Mouse (Mus musculus) megakaryocyte, adult 5-6 weeks (primary cell): Measurements from ENCODE around the gene Rnf11. TPM values are rescaled to one million over a fixed set of nuclear protein-coding genes. Genes with fewer than 3 reads are reported as not detected.
A peak's percentile ranks its signal among the peaks of the same experiment; 100 is the strongest.

ENCODE experiments used
- ATAC-seq: 2 replicates; pipeline ENCODE4 v1.8.0; 2016; ENCODE audit warnings: mild to moderate bottlenecking, inconsistent platforms; ENCODE audit not compliant: poor library complexity, severe bottlenecking
- total RNA-seq, 2 experiments: library from RNA; stranded (forward) in 1 of 2; stranded (reverse) in 1 of 2; fragments of 153-499, 151-499 nt in 1 of 2; fragments of 221-1000, 200-1000 nt in 1 of 2; gene quantifications; 2 replicates each; pipeline versions ENCODE4 v1.2.3 to v1.2.4; 2015 to 2017

The Rnf11 gene
- total RNA-seq, 2 experiments from 2014 or later: 27.6 to 28.8 TPM

DNA sequence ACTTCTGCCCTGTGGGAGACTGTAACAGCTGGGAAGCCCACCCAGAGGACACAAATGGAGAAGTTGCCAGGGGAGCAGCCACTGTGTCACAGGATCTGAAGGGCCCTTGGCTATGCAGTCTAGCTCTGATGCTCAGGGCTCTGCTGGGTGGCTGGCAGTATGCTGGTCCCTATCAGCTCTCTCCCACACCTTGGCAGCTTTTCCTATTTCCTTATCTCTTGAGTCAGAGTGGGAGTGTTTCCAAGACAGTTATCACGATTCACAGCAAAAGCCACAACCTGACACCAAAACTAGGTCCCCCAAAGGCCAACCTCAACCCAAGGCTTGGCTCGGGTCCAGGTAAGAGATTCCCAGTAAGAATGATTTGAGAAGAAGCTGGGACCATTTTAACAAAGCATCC, 39.1 kb downstream of the Rnf11 start:
- 0 out of 2 replicates have a peak, but pooled peaks have one; percentile 43 for ATAC-seq

DNA sequence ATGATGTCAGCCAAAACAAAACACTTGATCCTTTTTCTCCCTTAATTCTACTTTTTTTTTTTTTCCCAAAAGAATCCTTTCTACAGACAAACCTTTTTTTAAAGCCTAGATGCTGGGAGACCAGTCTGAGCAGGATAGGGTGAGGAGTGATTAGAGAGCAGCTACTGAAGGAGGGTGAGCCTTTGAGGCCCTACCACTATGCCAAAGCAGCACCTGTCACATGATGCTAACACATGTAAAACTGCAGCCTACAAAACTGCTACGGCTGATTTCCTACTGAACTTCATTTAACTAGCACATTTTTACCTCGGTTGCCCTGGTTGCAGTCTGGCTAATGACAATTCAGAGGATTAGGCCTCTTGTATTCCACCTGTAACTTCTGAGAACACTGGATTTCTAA, 39.6 kb downstream of the Rnf11 start:
- no peak for ATAC-seq

DNA sequence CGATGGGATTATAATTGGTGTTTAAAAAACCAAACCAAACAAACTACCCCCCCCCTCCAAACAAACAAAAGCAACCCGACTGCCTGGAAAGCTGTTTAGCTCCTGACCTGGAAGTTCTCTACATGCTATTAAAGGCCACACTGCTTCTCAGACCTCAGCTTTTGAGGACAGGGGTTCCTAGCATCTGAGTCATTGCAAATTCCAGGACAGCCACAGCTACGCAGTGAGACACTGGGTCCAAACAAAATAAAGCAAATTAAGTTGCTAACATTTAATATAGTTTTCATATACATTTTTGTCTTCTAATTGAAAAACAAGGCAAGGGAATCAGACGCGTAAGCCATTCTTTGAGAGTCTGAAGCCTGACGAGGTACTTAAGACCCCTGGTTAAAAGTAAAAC, 40.1 kb downstream of the Rnf11 start:
- ATAC-seq: no peak

DNA sequence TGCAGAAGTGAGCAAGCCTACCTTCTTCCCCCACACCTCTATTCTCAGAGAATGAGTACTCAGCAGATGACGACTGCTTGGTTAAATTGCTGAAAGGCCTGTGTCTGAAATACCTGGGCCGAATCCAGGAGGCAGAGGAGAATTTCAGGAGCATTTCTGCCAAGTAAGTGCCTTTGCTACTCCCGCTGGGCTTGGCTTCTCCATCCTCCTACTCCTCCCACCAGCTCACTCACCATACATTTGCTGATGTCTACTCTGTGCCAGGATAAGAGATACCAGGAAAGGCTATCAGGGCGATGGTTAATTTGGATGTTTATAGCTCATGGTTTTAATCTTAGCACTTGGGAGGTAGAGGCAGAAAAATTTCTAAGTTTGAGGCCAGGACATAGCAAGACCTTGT, 41.9 kb downstream of the Rnf11 start:
- no peak for ATAC-seq

DNA sequence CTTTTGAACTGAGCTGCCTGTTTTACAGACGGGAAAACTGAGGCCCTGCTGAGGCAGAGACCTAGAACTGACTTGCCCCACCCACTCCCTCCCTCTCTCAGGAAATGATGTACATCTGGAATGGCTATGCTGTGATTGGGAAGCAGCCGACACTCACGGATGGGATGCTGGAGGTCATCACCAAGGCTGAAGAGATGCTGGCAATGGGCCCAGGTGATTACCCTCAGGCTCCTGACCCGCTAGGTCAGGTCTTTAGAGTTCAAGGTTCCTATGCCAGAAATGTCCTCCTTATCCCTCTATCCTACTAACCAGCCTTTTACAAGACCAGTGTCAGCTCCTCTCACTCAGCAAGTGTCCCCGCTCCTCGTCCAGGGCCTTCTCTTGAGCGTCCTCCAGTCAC, 42.4 kb downstream of the Rnf11 start:
- no peak for ATAC-seq

GRCm38 (mm10) chr4:109441000-109441399, 43.5 kb downstream of the Rnf11 start:
- ATAC-seq: no peak

- ATAC-seq: no peak
These were observed 44.1 kb downstream of the Rnf11 start for GRCm38 (mm10) chr4:109440381-109440780.

DNA sequence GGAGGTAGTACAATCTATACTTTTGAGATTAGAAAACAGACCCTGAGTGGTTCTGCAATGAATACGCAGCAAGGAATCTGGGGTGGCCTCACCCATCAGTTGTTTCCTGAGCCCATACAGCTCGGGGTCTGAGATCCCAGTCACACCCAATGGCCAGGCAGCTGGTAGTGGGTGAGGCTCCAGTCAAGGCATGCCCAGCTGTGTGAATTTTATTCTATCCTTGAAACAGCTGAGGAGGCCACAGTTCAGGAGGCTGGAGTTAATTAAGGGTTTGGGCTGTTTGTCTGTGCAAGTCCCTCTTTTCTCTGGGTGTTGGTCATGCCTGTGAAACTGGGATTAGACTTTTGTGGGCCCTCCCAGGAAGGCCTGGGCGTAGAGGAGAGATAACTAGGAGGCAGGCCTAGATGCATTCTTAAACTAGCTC, 44.7 kb downstream of the Rnf11 start:
- 0 out of 2 replicates have a peak, but pooled peaks have one; percentile 9 for ATAC-seq

DNA sequence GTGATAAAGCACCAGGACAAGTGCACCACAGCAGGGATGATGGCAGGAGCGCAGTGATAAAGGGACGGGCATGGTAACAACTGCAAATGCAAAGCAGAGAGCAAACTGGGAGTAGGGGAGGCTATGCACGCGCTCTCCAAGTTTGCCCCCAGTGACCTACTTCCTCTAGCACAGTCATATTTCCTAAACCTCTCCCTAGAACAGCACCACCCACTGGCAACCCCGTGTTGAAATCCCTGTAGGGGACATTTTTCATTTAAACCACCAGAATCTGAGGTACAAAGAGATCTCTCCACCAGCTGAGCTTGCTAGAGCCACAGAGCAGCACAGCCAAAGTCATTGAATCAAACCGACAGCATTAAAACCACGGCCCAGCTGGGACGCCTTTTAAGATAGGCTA, 45.4 kb downstream of the Rnf11 start:
- no peak for ATAC-seq

GRCm38 (mm10) chr4:109437913-109438878, 46.3 kb downstream of the Rnf11 start:
- ATAC-seq: peak; percentile 92

GRCm38 (mm10) chr4:109434256-109434655, 50.3 kb downstream of the Rnf11 start:
- ATAC-seq: no peak

DNA sequence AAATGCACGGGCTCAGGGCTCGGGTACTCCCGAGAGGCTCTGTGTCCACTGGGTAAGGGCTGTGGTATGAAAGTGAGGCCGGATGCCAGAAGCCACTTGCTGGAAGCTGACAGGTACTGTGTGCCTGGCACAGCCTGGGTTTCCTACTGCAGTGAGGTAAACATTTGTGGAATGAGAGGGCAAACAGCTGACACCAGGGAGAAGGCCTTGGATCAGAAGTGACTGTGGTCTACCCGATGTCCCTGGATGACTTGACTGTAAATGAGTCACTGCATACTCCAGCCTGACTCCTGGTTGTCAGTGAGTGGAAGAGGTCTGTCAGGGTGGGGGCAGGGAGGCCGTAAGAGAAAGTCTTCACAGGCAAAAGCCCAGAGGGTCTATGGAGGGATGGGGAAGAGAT, 50.9 kb downstream of the Rnf11 start:
- no peak for ATAC-seq

DNA sequence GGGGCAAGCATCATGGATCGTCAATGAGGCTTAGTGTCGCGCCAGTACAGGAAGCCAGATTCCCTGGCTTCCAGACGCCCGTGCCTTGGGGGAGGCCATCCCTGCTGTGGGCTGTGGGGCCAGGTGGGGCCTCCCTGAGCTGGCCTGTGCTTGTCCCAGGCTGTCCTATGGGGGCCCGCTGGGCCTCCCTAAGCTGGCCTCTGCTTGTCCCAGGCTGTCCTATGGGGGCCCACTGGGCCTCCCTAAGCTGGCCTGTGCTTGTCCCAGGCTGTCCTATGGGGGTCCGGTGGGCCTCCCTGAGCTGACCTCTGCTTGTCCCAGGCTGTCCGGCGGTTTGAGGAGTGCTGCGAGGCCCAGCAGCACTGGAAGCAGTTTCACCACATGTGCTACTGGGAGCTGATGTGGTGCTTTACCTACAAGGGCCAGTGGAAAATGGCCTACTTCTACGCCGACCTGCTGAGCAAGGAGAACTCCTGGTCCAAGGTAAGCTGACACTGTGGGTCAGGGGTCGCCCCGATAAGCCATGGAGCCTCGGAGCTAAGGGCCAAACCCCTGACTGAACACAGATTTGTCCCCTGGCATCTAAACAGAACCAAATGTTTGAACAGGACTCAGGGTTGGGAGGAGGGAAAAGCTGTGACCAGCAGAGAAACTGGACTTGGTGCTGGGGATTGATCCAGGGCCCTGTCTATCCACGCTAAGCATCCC, 51.7 kb downstream of the Rnf11 start:
- no peak for ATAC-seq

DNA sequence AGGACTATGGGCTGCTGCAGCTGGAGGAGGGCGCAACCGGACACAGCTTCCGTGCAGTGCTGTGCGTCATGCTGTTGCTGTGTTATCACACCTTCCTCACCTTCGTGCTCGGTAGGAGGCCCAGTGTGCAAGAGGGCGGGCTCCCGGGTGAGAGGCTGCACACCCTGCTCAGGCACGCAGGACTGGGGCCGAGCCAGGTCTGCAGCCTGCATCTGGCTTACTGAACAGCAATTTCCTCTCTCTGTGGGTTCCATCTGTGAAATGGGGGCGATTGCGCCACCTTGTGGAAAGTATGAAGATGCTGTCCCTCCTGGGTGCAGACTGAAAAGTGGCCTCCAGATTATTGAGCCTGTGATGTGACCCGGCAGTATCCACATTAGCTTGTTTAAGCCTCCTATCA, 53.7 kb downstream of the Rnf11 start:
- ATAC-seq: peak; percentile 77

- 0 out of 2 replicates have a peak, but pooled peaks have one; percentile 31 for ATAC-seq
These were observed 54.3 kb downstream of the Rnf11 start for GRCm38 (mm10) chr4:109430250-109430649.

GRCm38 (mm10) chr4:109427058-109427457, 57.5 kb downstream of the Rnf11 start:
- ATAC-seq: no peak

DNA sequence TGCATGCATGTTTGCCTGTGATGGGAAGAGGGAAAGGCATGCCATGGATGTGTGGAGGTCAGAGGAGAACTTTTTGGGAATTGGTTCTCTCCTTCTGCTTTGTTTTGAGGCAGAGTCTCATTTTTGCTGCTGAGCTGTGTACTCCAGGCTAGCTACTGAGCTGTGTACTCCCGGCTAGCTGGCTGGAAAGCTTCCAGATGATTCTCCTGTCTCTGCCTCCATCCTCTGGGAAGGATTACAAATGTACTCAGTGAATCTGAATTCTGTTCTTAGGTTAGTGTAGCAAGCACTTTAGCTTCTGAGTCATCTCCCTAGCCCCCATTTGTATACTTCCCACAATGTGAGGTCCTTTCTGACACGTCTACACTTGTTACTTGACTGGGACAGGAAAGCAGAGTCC, 61.1 kb downstream of the Rnf11 start:
- no peak for ATAC-seq

- ATAC-seq: no peak
These were observed 62.1 kb downstream of the Rnf11 start for GRCm38 (mm10) chr4:109422436-109422835.

GRCm38 (mm10) chr4:109421608-109422007, 62.9 kb downstream of the Rnf11 start:
- no peak for ATAC-seq

DNA sequence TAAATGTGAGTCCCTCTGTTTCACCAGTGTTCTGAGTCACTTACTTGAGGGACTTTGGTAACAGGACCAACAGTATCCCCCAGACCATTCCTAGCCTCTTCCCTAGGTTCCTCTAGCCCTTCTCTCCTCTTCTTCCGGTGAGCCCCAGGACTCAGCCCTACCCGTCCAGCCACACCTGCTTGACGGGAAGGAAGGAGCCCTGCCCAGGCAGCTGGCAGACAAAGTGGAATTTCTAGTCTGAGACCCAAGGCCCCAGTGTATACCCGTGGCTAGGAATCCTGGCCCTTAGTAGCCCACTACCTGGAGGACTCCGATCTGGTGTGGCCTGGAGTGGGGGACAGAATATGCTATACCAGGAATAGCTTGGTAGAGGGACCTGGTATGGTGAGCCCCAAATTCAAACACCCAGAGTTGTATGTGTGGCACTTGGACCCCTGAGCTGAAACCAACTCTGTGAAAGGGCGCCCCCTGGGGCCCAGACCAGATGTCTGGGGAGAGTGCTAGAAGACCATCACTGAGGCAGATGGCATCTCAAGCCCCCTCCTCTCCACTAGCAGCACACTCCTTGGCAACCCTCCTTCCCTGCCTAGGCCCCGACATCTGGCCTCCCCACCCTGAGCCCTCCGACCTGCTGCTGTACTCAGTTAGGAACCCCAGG, 64.3 kb downstream of the Rnf11 start:
- ATAC-seq: peak; percentile 28; the same call in 1 of the 2 replicates

- ATAC-seq: no peak
These were observed 65.0 kb downstream of the Rnf11 start for GRCm38 (mm10) chr4:109419563-109419962.
